Mouse (Mus musculus): ENCODE measurements around the gene Klhl1.

GRCm38 (mm10) chr14:96107396-96107795 is 411.5 kb downstream of the Klhl1 start:
- TF ChIP-seq CTCF (IDR thresholded peaks at IDR 0.05; ENCODE audit: borderline replicate concordance, extremely low read depth, insufficient read depth, insufficient read length) (no peak), POLR2A (IDR thresholded peaks at IDR 0.05; ENCODE audit: borderline replicate concordance, extremely low read depth, insufficient read depth, insufficient read length, poor library complexity, severe bottlenecking) (no peak)
